Mouse (Mus musculus): ENCODE results near the gene Kcnip4.

- TF ChIP-seq TCF12 (IDR thresholded peaks at IDR 0.05; ENCODE audit: insufficient read depth, poor library complexity, severe bottlenecking) (no peak), POLR2AphosphoS2 (IDR thresholded peaks at IDR 0.05; ENCODE audit: insufficient read length, low read depth) (no peak), USF1 (IDR thresholded peaks at IDR 0.05; ENCODE audit: low read depth) (no peak), POLR2A (IDR thresholded peaks at IDR 0.05; ENCODE audit: insufficient read length, low read depth) (no peak)
These were observed 434.5 kb downstream of the Kcnip4 start for GRCm38 (mm10) chr5:49090122-49090680.

Data from myocyte (in vitro differentiated cells).